Mouse (Mus musculus) olfactory bulb, adult 2 months (tissue): Measurements from ENCODE around the gene Crygn. TPM values are rescaled to one million over a fixed set of nuclear protein-coding genes. Genes with fewer than 3 reads are reported as not detected.

ENCODE experiments used
- H3K27ac ChIP-seq: fragments of 200-500 bp; 2 replicates; pipeline ENCODE4 v1.5.1; 2012; ENCODE audit warnings: low read depth, low read length; ENCODE audit not compliant: insufficient read depth
- H3K4me1 ChIP-seq: fragments of 200-500 bp; 2 replicates; pipeline ENCODE4 v1.6.1; 2012; ENCODE audit warnings: low read length; ENCODE audit not compliant: control insufficient read depth, insufficient read depth
- H3K4me3 ChIP-seq: fragments of 200-500 bp; 2 replicates; pipeline ENCODE4 v1.5.1; 2012; ENCODE audit warnings: mild to moderate bottlenecking, low read depth, low read length, moderate library complexity; ENCODE audit not compliant: insufficient read depth
- CTCF ChIP-seq: fragments of 200-500 bp; IDR thresholded peaks from 2 replicates; pipeline ENCODE4 v1.5.1; 2012; ENCODE audit warnings: low read depth, mild to moderate bottlenecking, low read length, moderate library complexity; ENCODE audit not compliant: insufficient read depth
- POLR2A ChIP-seq: fragments of 200-500 bp; IDR thresholded peaks from 2 replicates; pipeline ENCODE4 v1.6.1; 2012; ENCODE audit warnings: mild to moderate bottlenecking, low read depth, low read length, moderate library complexity; ENCODE audit not compliant: insufficient read depth
- WGBS: fragments of 180-500 bp; shearing (Covaris S2); methylation state at CpG from one replicate; pipeline ENCODE4 v1.1.7; 2018; 5-methylcytosine and 5-hydroxymethylcytosine counted together
- polyA plus RNA-seq: library from polyadenylated mRNA; stranded (reverse); fragments of >200 nt; gene quantifications from 2 replicates; pipeline ENCODE4 v1.2.4, GENCODE M21; 2012; ENCODE audit warnings: low replicate concordance; ENCODE audit not compliant: missing spikeins, insufficient read depth, insufficient read length

Gene Crygn
- polyA plus RNA-seq, 1 experiment, result not detected

- 76% methylated on average over 5 of the region's 5 CpGs for WGBS
- Histone ChIP-seq H3K27ac (no peak overlapping the region), H3K4me3 (no peak overlapping the region), H3K4me1 (0 out of 2 replicates have a peak, but pooled peaks cover 3% of the 10 kb centered on the region)
- TF ChIP-seq POLR2A (no peak), CTCF (no peak)
Measured at GRCm38 (mm10) chr5:24724270-24724634, 33.6 kb downstream of the Crygn start.

DNA sequence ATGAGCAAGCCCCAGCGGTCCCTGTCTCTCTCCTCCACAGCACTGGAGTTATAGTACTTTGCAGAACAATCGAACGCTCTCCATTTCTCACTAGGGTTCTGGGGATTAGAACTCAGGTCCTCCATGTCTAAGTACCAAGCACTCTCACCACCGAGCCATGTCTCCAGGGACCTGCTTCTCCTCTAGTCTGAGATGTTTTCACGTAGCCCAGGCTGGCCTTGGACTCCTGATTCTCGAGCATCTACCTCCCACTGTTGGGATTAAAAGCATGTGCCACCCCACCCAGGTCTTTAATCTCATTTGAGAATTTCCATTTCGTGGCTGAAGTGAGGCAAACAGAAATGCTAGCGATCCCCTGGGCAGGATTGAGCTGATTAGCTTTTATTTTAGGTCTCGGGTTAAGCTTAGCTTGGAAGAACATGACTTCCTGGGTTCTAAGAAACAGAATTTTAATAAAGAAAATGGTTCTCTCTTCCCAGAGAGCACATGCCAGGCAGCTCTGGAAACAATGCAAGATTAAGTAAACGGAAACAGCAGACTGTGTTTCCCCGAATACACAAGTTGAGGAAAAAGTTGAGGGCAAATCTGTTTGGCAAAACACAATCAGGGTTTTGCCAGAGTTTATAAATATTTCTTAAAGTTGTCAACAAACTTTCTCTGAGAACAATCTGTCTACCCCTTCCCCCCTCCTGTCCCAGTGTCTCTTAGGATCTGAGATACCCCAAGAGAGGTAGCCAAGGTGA, 34.1 kb downstream of the Crygn start:
- Histone ChIP-seq H3K4me1 (0 out of 2 replicates have a peak, but pooled peaks cover 3% of the 10 kb centered on the region), H3K4me3 (no peak overlapping the region), H3K27ac (no peak overlapping the region)
- TF ChIP-seq POLR2A (no peak), CTCF (no peak)
- WGBS, result 72% methylated on average over 11 of the region's 11 CpGs

DNA sequence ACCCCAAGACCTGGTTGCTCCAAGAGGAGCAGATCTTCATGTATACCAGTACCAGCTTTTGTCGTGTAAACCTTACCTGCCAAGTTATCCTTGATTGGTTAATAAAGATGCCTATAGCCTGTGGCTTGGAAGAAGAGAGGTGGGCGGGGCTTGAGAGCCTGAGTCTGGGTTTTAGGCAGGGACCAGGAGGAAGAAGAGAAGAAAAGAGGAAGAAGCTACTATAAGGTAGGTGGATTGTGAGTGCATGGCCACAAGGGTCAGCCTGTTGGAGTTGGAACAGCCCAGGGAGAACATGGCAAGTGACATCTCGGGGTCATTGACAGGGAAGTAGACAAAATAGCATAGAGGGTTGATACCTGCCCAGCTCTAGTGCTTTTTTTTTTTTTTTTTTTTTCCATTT, 38.0 kb downstream of the Crygn start:
- no peak for TF ChIP-seq CTCF
- no peak for TF ChIP-seq POLR2A
- WGBS, result 91% methylated on average over 3 of the region's 3 CpGs

GRCm38 (mm10) chr5:24718076-24718475, 39.7 kb downstream of the Crygn start:
- H3K27ac ChIP-seq, result no peak overlapping the region
- TF ChIP-seq CTCF, result no peak
- TF ChIP-seq POLR2A, result no peak
- H3K4me3 ChIP-seq, result no peak overlapping the region
- 0 out of 2 replicates have a peak, but pooled peaks cover 4% of the 10 kb centered on the region for H3K4me1 ChIP-seq
- 90% methylated on average over 6 of the region's 6 CpGs for WGBS

More for the DNA sequence above, 38.0 kb downstream of the Crygn start:
- Histone ChIP-seq H3K4me1 (0 out of 2 replicates have a peak, but pooled peaks cover 3% of the 10 kb centered on the region), H3K4me3 (no peak overlapping the region), H3K27ac (no peak overlapping the region)

DNA sequence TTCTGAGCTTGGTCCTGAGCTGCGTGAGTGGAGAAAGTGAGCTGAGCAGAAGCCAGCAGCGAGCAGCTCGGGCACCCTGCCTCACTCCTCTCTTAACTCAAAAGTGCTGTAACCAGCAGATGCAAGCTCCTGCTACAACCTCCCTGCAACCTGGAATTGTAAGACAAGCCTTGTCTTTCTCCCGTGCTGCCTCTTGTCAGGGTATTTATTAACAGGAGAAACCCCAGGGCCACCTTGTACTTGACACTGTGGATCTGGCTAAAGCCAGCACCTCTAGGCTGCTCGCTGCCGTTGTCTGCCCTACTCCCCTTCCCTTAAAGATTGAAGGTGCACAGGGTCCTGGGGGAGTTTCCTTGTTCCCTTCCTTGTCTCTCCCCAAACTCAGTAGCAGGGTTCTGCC, 43.8 kb downstream of the Crygn start:
- 73% methylated on average over 6 of the region's 6 CpGs for WGBS
- no peak overlapping the region for H3K27ac ChIP-seq
- H3K4me1 ChIP-seq, result peaks cover 12% of the 10 kb centered on the region; the same call in 1 of the 2 replicates
- no peak for TF ChIP-seq CTCF
- no peak overlapping the region for H3K4me3 ChIP-seq

DNA sequence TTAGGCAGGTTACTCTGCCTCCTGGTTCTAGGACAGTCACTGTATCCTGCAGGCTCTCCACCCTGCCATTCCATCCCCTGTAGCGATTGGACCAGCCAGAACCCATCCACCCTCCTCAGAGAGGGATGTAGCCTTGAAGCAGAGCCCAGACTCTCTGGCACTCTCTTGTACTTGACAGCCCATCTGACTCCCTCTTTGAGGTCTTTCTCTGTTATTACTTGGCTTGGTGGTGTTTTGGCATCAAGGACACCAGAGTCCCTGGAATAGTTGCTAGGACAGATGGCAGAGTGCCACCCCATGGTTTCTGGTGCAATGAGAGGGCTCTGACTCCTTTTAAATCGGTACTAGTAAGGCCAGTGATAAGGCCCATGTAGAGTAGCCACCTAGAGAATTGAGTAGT, 44.6 kb downstream of the Crygn start:
- H3K27ac ChIP-seq, result no peak overlapping the region
- TF ChIP-seq POLR2A (no peak), CTCF (no peak)
- WGBS, result 36% methylated on average over 2 of the region's 2 CpGs

GRCm38 (mm10) chr5:24711615-24712014, 46.2 kb downstream of the Crygn start:
- Histone ChIP-seq H3K27ac (no peak overlapping the region), H3K4me3 (no peak overlapping the region), H3K4me1 (peaks cover 12% of the 10 kb centered on the region; the same call in 1 of the 2 replicates)
- TF ChIP-seq CTCF, result no peak
- no peak for TF ChIP-seq POLR2A
- 97% methylated on average over 6 of the region's 6 CpGs for WGBS

More for the DNA sequence above, 44.6 kb downstream of the Crygn start:
- no peak overlapping the region for H3K4me3 ChIP-seq
- peaks cover 12% of the 10 kb centered on the region; the same call in 1 of the 2 replicates for H3K4me1 ChIP-seq

GRCm38 (mm10) chr5:24709962-24710361, 47.8 kb downstream of the Crygn start:
- no peak overlapping the region for H3K4me3 ChIP-seq
- peaks cover 12% of the 10 kb centered on the region; the same call in 1 of the 2 replicates for H3K4me1 ChIP-seq
- WGBS, result 45% methylated on average over 2 of the region's 2 CpGs
- no peak overlapping the region for H3K27ac ChIP-seq
- TF ChIP-seq POLR2A (no peak), CTCF (no peak)

DNA sequence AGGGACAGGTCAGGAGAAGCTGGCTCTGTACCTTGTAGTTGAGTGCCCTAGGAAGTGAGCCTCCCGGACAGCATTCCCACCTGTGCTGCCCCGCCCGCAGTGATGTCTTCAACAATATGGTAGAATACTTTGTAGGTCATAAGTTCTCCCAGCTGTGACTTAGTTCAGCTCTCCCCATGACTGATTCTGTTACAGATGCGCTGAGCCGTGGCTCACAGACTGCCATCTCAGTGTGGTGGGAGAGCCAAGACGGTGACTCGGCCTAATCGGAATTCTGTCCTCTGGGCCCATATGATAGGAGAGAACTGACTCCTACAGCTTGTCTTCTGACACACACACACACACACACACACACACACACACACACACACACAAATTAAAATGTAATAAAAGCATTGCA, 53.2 kb downstream of the Crygn start:
- 95% methylated on average over 8 of the region's 8 CpGs for WGBS
- Histone ChIP-seq H3K4me1 (no peaks in the 10 kb centered on the region), H3K27ac (no peak overlapping the region), H3K4me3 (no peak overlapping the region)
- no peak for TF ChIP-seq POLR2A
- no peak for TF ChIP-seq CTCF

DNA sequence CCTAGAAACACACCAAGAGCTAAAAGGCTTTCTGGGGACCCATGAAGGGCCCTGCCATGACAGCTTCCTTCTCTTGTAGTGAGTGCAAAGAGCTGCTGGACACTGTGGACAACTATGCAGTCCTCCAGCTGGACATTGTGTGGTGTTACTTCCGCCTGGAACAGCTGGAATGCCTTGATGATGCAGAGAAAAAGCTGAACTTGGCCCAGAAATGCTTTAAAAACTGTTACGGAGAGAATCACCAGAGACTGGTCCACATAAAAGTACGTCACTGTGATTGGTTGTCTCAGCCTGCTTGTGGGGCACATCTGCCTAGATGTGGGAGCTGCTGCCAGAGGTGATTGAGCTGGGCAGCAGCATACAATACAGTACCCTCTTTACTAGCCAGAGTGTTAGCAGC, 56.5 kb downstream of the Crygn start:
- TF ChIP-seq CTCF, result no peak
- no peak for TF ChIP-seq POLR2A
- H3K27ac ChIP-seq, result no peak overlapping the region
- 91% methylated on average over 3 of the region's 3 CpGs for WGBS
- H3K4me1 ChIP-seq, result peaks cover 9% of the 10 kb centered on the region
- H3K4me3 ChIP-seq, result no peak overlapping the region

Other genes starting within 250 kb of the Crygn start
- gene Gbx1, start 230.8 kb downstream of the Crygn start, polyA plus RNA-seq, result not detected in 2 replicates
- not detected in 2 replicates for gene Asb10, start 217.0 kb downstream of the Crygn start, polyA plus RNA-seq
- gene 4931409K22Rik, start 201.2 kb downstream of the Crygn start, polyA plus RNA-seq, result not detected in 2 replicates
- gene Abcf2, start 180.5 kb downstream of the Crygn start, polyA plus RNA-seq, result not detected in 2 replicates
- not detected in 2 replicates for gene Chpf2, start 171.3 kb downstream of the Crygn start, polyA plus RNA-seq
- not detected in 2 replicates for gene Smarcd3, start 133.6 kb downstream of the Crygn start, polyA plus RNA-seq
- not detected in 2 replicates for gene Nub1, start 72.5 kb downstream of the Crygn start, polyA plus RNA-seq
- gene Wdr86, start 27.3 kb downstream of the Crygn start, polyA plus RNA-seq, result not detected in 2 replicates
- not detected in 2 replicates for gene Rheb, start 84.6 kb upstream of the Crygn start, polyA plus RNA-seq